Mouse (Mus musculus) central nervous system, embryonic 18 days (tissue): ENCODE data around the gene F13a1. TPM values are rescaled to one million over a fixed set of nuclear protein-coding genes. Genes with fewer than 3 reads are reported as not detected.

Experiments
- polyA plus RNA-seq: library from polyadenylated mRNA; depleted of rRNA; stranded (reverse); fragments of >200 nt; gene quantifications from 2 replicates; pipeline ENCODE4 v1.2.3, GENCODE M21; 2012; rRNA removed

The F13a1 gene
- 5.4 and 5.8 TPM in 2 replicates for polyA plus RNA-seq

GRCm38 (mm10) chr13:37050126-37050525, at the start of gene F13a1:
TSS of gene F13a1 (minus strand) at chr13:37050244.

